Mouse (Mus musculus): ENCODE results near the gene Gpr83. TPM values are rescaled to one million over a fixed set of nuclear protein-coding genes. Genes with fewer than 3 reads are reported as not detected.

Gene Gpr83
- polyA plus RNA-seq, 1 experiment, result not detected

DNA sequence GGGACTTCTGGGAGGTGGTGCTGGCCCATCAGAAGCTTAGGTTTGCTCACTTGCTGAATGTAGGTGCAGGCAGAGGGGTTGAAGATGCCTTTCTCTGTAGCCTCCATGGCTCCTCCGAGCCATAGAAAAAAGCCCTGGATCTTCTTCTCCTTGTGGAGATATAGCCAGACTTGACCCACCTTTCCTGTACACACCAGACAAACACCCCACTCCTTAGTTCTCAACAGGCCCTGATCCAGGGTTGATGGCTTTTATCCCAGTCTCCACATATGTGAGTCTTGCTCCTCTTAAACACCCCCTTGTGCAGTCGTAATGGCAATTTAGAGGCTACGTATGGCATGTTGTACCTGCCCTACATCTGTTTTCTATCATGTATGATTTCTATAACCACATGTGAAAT, 3.1 kb downstream of the Gpr83 start:
- TF ChIP-seq POLR2A (IDR thresholded peaks at IDR 0.05; ENCODE audit: insufficient read length, low read depth) (no peak), MAX (IDR thresholded peaks at IDR 0.05; ENCODE audit: low read depth) (no peak), TCF12 (IDR thresholded peaks at IDR 0.05; ENCODE audit: insufficient read depth, poor library complexity, severe bottlenecking) (no peak), TCF3 (IDR thresholded peaks at IDR 0.05; ENCODE audit: insufficient read length, low read depth) (no peak), CEBPB (IDR thresholded peaks at IDR 0.05; ENCODE audit: insufficient read depth, poor library complexity, severe bottlenecking) (no peak), POLR2AphosphoS2 (IDR thresholded peaks at IDR 0.05; ENCODE audit: insufficient read length, low read depth) (no peak), MYOG (IDR thresholded peaks at IDR 0.05; ENCODE audit: control insufficient read depth in 1 of 3, insufficient read depth in 1 of 3, insufficient read length in 2 of 3, low read depth in 2 of 3) (no peak), E2F4 (IDR thresholded peaks at IDR 0.05; ENCODE audit: insufficient read depth) (no peak), SRF (IDR thresholded peaks at IDR 0.05; ENCODE audit: control insufficient read depth, insufficient read length, low read depth) (no peak), MYOD1 (IDR thresholded peaks at IDR 0.05; ENCODE audit: control insufficient read depth in 1 of 3, insufficient read length in 2 of 3, low read depth in 2 of 3) (no peak), REST (IDR thresholded peaks at IDR 0.05; ENCODE audit: insufficient read depth, insufficient read length) (no peak), USF1 (IDR thresholded peaks at IDR 0.05; ENCODE audit: low read depth) (no peak)
- Histone ChIP-seq H3K4me3 (no peak overlapping the region), H3ac (ENCODE audit: control insufficient read depth, insufficient read length) (no peak overlapping the region), H3K27me3 (ENCODE audit: control insufficient read depth, insufficient read depth, insufficient read length) (peaks cover 35% of the 10 kb centered on the region), H3K4me2 (ENCODE audit: low read depth) (no peak overlapping the region), H3K36me3 (ENCODE audit: control insufficient read depth, insufficient read depth) (no peaks in the 10 kb centered on the region), H3K79me2 (ENCODE audit: control insufficient read depth, insufficient read depth) (no peaks in the 10 kb centered on the region)

DNA sequence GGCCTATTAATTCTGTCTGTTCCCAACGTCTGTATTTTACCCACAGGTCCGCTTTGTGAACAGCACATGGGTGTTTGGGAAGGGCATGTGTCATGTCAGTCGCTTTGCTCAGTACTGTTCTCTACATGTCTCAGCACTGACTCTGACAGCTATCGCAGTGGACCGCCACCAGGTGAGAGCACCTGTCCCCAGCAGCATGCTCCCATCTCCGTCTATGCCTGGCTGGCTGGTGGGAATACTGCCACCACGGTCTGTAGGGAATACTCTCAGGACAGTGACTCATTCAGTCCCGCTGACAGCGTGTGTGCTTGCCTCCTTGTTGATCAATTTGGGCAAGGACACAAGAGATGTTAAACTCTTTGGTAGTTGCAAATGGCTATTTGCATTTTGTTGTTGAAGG, 4.7 kb downstream of the Gpr83 start:
- H3ac ChIP-seq (ENCODE audit: control insufficient read depth, insufficient read length), result no peak overlapping the region
- TF ChIP-seq TCF3 (IDR thresholded peaks at IDR 0.05; ENCODE audit: insufficient read length, low read depth) (no peak), MYOD1 (IDR thresholded peaks at IDR 0.05; ENCODE audit: control insufficient read depth in 1 of 3, insufficient read length in 2 of 3, low read depth in 2 of 3) (no peak), USF1 (IDR thresholded peaks at IDR 0.05; ENCODE audit: low read depth) (no peak), POLR2A (IDR thresholded peaks at IDR 0.05; ENCODE audit: insufficient read length, low read depth) (no peak), MAX (IDR thresholded peaks at IDR 0.05; ENCODE audit: low read depth) (no peak), SRF (IDR thresholded peaks at IDR 0.05; ENCODE audit: control insufficient read depth, insufficient read length, low read depth) (no peak), CEBPB (IDR thresholded peaks at IDR 0.05; ENCODE audit: insufficient read depth, poor library complexity, severe bottlenecking) (no peak), REST (IDR thresholded peaks at IDR 0.05; ENCODE audit: insufficient read depth, insufficient read length) (no peak)
- no peaks in the 10 kb centered on the region for H3K36me3 ChIP-seq (ENCODE audit: control insufficient read depth, insufficient read depth)
- peaks cover 25% of the 10 kb centered on the region for H3K27me3 ChIP-seq (ENCODE audit: control insufficient read depth, insufficient read depth, insufficient read length)
- no peak overlapping the region for H3K4me2 ChIP-seq (ENCODE audit: low read depth)
- H3K4me3 ChIP-seq, result no peak overlapping the region
- H3K79me2 ChIP-seq (ENCODE audit: control insufficient read depth, insufficient read depth), result no peaks in the 10 kb centered on the region

DNA sequence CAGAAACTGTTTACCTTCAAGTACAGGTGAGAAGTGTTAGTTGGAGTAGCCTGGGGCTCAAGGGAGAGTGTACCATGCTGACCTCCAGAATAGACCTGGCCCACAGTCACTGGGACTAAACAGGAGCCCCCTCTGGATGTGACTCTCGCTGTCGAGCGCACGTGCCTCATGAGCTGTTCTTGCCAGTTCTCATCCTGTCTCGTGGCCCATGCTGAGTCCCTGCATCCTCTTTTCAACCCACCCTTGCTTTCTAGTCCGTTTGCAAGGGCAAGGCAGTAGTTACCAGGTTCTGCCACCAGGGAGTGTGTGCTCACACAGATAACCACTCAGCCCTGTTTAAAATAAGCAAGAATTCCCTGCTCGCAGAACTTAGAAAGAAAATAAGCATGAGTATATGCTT, 6.9 kb downstream of the Gpr83 start:
- TF ChIP-seq REST (IDR thresholded peaks at IDR 0.05; ENCODE audit: insufficient read depth, insufficient read length) (no peak), TCF3 (IDR thresholded peaks at IDR 0.05; ENCODE audit: insufficient read length, low read depth) (no peak), MYOD1 (IDR thresholded peaks at IDR 0.05; ENCODE audit: control insufficient read depth in 1 of 3, insufficient read length in 2 of 3, low read depth in 2 of 3) (no peak), SRF (IDR thresholded peaks at IDR 0.05; ENCODE audit: control insufficient read depth, insufficient read length, low read depth) (no peak), CEBPB (IDR thresholded peaks at IDR 0.05; ENCODE audit: insufficient read depth, poor library complexity, severe bottlenecking) (no peak), E2F4 (IDR thresholded peaks at IDR 0.05; ENCODE audit: insufficient read depth) (no peak), MYOG (IDR thresholded peaks at IDR 0.05; ENCODE audit: control insufficient read depth in 1 of 3, insufficient read depth in 1 of 3, insufficient read length in 2 of 3, low read depth in 2 of 3) (no peak), POLR2A (IDR thresholded peaks at IDR 0.05; ENCODE audit: insufficient read length, low read depth) (no peak), MAX (IDR thresholded peaks at IDR 0.05; ENCODE audit: low read depth) (no peak), TCF12 (IDR thresholded peaks at IDR 0.05; ENCODE audit: insufficient read depth, poor library complexity, severe bottlenecking) (no peak), USF1 (IDR thresholded peaks at IDR 0.05; ENCODE audit: low read depth) (no peak), POLR2AphosphoS2 (IDR thresholded peaks at IDR 0.05; ENCODE audit: insufficient read length, low read depth) (no peak)
- H3K27me3 ChIP-seq (ENCODE audit: control insufficient read depth, insufficient read depth, insufficient read length), result peaks cover 7% of the 10 kb centered on the region
- H3K4me3 ChIP-seq, result no peak overlapping the region
- no peak overlapping the region for H3K4me2 ChIP-seq (ENCODE audit: low read depth)
- H3K79me2 ChIP-seq (ENCODE audit: control insufficient read depth, insufficient read depth), result no peaks in the 10 kb centered on the region
- H3K36me3 ChIP-seq (ENCODE audit: control insufficient read depth, insufficient read depth), result no peaks in the 10 kb centered on the region
- no peak overlapping the region for H3ac ChIP-seq (ENCODE audit: control insufficient read depth, insufficient read length)

DNA sequence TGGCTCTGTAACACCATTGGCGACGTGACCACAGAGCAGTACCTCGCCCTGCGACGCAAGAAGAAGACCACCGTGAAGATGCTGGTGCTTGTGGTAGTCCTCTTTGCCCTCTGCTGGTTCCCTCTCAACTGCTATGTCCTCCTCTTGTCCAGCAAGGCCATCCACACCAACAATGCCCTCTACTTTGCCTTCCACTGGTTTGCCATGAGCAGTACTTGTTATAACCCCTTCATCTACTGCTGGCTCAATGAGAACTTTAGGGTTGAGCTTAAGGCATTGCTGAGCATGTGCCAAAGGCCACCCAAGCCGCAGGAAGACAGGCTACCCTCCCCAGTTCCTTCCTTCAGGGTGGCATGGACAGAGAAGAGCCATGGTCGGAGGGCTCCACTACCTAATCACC, 8.3 kb downstream of the Gpr83 start:
- TF ChIP-seq USF1 (IDR thresholded peaks at IDR 0.05; ENCODE audit: low read depth) (no peak), REST (IDR thresholded peaks at IDR 0.05; ENCODE audit: insufficient read depth, insufficient read length) (no peak), CEBPB (IDR thresholded peaks at IDR 0.05; ENCODE audit: insufficient read depth, poor library complexity, severe bottlenecking) (no peak), POLR2A (IDR thresholded peaks at IDR 0.05; ENCODE audit: insufficient read length, low read depth) (no peak), E2F4 (IDR thresholded peaks at IDR 0.05; ENCODE audit: insufficient read depth) (no peak), MYOG (IDR thresholded peaks at IDR 0.05; ENCODE audit: control insufficient read depth in 1 of 3, insufficient read depth in 1 of 3, insufficient read length in 2 of 3, low read depth in 2 of 3) (no peak), TCF3 (IDR thresholded peaks at IDR 0.05; ENCODE audit: insufficient read length, low read depth) (no peak), MYOD1 (IDR thresholded peaks at IDR 0.05; ENCODE audit: control insufficient read depth in 1 of 3, insufficient read length in 2 of 3, low read depth in 2 of 3) (no peak)
- no peak overlapping the region for H3K4me2 ChIP-seq (ENCODE audit: low read depth)

DNA sequence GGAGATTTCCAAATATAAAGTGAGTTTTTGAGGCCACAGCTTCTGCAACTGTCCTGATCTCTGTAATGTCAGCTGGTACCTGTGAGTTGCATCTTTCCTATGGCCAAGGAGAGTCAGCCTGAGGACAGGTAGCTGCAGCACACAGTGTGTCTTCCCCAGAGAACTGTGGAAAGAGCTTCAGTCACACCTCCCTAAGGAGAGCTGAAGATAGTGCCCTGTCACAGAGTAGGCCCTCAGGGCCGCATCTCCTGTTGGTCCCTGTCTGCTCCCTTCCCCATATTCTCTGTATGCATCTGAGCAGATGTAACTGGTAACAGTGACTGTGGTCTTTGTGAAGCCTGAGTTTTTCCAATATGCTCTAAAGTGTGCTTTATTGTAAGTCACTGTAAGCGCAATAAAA, 10.4 kb downstream of the Gpr83 start:
- H3K4me3 ChIP-seq, result no peak overlapping the region
- no peak overlapping the region for H3ac ChIP-seq (ENCODE audit: control insufficient read depth, insufficient read length)
- TF ChIP-seq POLR2AphosphoS2 (IDR thresholded peaks at IDR 0.05; ENCODE audit: insufficient read length, low read depth), result no peak
- no peak for TF ChIP-seq POLR2A (IDR thresholded peaks at IDR 0.05; ENCODE audit: insufficient read length, low read depth)
- no peak for TF ChIP-seq E2F4 (IDR thresholded peaks at IDR 0.05; ENCODE audit: insufficient read depth)
- TF ChIP-seq TCF12 (IDR thresholded peaks at IDR 0.05; ENCODE audit: insufficient read depth, poor library complexity, severe bottlenecking), result no peak
- no peak for TF ChIP-seq REST (IDR thresholded peaks at IDR 0.05; ENCODE audit: insufficient read depth, insufficient read length)
- no peak for TF ChIP-seq MYOG (IDR thresholded peaks at IDR 0.05; ENCODE audit: control insufficient read depth in 1 of 3, insufficient read depth in 1 of 3, insufficient read length in 2 of 3, low read depth in 2 of 3)
- no peak for TF ChIP-seq SRF (IDR thresholded peaks at IDR 0.05; ENCODE audit: control insufficient read depth, insufficient read length, low read depth)
- TF ChIP-seq TCF3 (IDR thresholded peaks at IDR 0.05; ENCODE audit: insufficient read length, low read depth), result no peak
- no peak for TF ChIP-seq MYOD1 (IDR thresholded peaks at IDR 0.05; ENCODE audit: control insufficient read depth in 1 of 3, insufficient read length in 2 of 3, low read depth in 2 of 3)
- TF ChIP-seq CEBPB (IDR thresholded peaks at IDR 0.05; ENCODE audit: insufficient read depth, poor library complexity, severe bottlenecking), result no peak
- no peak for TF ChIP-seq MAX (IDR thresholded peaks at IDR 0.05; ENCODE audit: low read depth)
- TF ChIP-seq USF1 (IDR thresholded peaks at IDR 0.05; ENCODE audit: low read depth), result no peak
- H3K79me2 ChIP-seq (ENCODE audit: control insufficient read depth, insufficient read depth), result no peaks in the 10 kb centered on the region
- H3K36me3 ChIP-seq (ENCODE audit: control insufficient read depth, insufficient read depth), result no peaks in the 10 kb centered on the region
- H3K27me3 ChIP-seq (ENCODE audit: control insufficient read depth, insufficient read depth, insufficient read length), result no peaks in the 10 kb centered on the region
- no peak overlapping the region for H3K4me2 ChIP-seq (ENCODE audit: low read depth)

More for the DNA sequence above, 8.3 kb downstream of the Gpr83 start:
- Histone ChIP-seq H3K27me3 (ENCODE audit: control insufficient read depth, insufficient read depth, insufficient read length) (peaks cover 7% of the 10 kb centered on the region), H3ac (ENCODE audit: control insufficient read depth, insufficient read length) (no peak overlapping the region), H3K4me3 (no peak overlapping the region), H3K36me3 (ENCODE audit: control insufficient read depth, insufficient read depth) (no peaks in the 10 kb centered on the region), H3K79me2 (ENCODE audit: control insufficient read depth, insufficient read depth) (no peaks in the 10 kb centered on the region)
